Mouse (Mus musculus) frontal cortex, postnatal 25 days (tissue): ENCODE measurements around the gene A3galt2.

Source experiments
- DNase-seq, 2 experiments: peaks; one replicate each; pipeline ENCODE4 v3.0.0; 2022; ENCODE audit warnings: low spot score in 2 of 2

A3galt2 gene

DNA sequence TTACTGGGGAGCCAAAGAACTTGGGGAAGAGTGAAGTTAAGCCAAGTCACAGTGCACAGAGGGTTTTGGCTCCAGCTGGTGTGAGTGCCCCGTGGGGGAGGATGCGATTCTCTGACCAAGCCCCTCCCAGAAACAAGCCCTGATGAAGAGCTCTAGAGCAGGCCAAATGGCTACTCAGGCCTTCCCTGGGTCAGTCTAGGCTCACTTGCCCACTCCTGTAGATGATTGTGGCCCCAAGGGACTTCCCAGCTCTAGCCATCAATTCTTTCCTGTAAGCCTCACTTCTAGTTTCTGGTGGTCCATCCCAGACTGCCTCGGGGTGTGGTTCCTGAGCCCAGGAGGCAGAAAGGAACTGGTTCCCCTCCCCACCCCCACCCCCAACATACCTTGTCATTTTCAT is at the start of gene A3galt2:
Gene A3galt2, plus strand, starts transcription at position 301 of the 400 bp plus-strand sequence.
- DNase-seq = no peak

DNA sequence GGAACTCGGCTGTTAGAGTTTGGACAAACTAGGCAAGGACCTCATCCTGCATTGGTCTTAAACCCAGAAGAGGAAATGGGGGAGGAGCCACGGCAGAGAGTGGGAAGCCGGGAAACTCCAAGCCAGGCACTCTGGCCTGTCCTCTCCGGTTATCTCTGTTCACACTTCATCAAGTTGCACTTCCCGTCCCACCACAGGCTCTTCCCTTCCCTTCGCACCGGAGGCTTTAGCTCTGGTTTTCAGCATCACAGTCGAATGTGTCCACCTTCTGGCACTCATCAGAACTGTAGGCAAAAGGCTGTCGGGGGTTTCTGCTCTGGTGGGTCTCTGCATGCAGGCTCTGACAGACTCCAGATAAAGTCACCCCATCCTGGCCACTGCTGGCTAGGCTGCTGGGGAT is 48.5 kb upstream of the A3galt2 start:
- DNase-seq = no peak

DNA sequence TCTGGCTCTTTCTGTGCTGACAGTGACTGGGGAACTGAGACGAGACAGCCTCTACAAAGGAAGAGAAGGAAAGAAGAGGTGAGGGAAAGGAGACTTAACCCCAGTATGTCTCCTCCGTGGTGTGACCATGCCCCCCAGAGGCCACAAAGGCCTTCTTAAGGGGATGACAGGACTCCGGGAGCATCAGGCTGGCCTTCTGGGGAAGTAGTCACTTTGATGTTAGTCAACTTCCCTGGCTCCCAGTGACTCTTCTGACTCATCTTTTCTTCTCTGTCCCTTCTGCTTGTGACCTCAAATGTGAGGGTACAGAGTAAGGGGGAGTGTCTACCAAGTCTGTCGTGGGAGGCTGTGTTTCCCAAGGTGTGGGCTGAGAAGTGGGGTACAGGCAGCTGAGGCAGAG is 47.8 kb upstream of the A3galt2 start:
- no peak for DNase-seq

DNA sequence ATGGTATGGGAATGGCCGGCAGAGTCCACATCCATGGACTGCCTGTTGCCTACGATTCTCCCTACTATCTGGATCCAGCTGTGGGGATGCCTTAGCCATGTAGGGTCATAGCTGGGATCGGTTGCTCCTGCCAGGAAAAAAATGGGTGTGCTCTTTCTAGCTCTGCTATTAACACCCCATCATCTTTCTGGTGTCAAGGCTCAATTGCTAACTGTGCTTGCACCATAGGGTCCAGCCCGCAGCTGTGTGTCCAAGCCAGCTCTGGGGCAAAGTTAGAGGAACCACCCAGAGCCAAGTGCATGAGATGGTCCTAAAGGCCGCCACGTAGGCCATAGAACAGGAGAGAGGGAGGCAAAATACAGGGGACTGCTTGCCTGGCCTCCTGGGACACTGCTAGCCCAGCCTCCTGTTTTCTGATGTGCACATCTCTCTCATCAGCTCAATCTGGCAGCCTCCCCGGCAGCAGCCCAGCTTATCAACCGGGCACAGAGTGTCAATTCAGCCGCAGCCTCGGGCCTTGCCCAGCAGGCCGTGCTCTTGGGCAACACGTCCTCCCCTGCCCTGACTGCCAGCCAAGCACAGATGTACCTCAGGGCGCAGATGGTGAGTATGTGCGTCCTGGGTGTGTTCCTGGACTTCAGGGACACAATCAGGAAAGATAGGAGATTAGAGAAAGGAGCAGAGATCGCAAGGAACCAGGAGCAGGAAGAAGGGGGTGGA is 45.9 kb upstream of the A3galt2 start:
- DNase-seq = no peak

DNA sequence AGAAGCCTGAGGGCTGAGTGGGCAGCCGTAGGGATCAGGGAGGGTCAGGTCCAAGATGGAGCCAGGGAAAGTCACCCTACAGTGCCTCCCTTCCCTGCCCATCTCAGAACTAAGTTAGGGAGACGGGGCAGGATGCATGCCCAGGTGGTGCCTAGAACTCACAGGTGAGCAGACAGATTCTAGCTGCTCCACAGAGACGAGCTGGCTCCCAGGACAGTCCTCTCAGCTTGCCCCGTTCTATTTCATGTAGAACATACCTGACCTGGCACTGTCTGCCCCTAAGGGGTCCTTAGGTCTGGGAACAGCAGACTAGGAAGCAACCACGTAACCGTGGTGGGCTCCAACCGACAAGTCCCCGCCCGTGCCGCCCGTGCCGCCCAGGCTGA is 45.4 kb upstream of the A3galt2 start:
- no peak for DNase-seq

DNA sequence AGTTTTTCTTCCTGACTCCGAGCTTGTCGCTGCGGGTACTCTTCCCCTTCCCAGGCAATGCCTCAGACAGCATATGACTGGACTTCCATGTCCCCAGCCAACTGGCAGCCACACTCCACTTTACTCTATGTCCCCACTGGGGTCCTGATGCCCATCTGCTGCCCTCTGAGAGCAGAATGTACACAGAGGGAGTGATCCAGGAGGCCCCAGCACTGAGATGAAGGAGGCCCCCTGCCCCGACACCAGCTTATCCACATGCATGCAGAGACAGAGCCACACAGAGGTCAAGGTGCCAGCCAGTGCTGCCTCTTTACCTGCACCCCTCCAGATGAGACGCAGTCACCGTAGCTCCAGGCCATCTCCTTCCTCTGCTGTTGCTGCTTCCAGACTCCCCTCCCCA is 44.9 kb upstream of the A3galt2 start:
- no peak for DNase-seq

DNA sequence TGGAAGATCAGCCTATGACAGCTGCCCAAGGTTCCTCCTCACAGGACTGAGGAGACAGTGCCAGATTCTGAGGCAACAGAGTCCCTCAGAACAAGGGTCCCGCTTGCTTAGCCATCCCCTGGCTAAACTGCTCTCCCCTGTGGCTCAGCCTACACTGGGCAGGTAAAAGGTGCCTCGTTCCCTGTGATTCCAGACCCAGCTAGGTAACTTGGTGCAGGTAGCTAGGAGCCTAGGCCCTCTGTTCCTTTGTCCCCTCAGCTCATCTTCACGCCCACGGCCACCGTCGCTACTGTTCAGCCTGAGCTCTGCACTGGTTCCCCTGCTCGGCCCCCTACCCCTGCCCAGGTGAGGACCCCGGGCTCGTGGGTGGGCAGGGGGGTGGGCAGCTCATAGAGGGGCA is 44.4 kb upstream of the A3galt2 start:
- DNase-seq = no peak

DNA sequence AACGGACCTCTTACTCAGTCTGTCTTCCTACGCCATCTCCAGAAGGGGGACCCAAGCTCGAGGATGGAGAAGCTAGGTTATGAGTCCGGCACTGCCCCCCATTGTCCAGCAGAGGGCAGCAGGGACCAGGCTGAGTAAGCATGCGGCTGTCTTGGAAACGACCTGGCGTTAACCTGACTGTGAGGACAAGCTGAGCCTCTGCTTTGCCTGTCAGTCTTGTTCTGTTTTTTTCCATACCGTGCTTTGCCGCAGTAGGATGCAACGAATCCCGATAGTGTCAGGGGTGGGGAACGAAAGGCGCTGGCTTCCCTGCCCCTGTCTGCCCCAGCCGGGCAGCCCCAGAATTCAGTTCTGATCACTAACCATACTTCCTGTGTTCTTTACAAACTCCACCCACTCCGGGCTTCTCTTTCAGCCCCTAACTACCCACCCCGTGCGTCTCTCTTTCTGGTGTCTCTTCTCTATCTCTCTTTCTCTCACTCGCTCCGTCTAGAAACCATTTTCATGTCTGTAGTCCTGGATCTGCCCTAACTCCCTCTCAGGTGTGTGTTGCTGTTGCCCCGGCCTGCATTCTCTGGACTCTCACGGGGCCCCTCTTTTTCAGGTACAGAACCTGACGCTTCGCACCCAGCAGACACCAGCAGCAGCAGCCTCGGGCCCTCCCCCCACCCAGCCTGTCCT is 43.6 kb upstream of the A3galt2 start:
- DNase-seq = peak; percentile 88 to 94

DNA sequence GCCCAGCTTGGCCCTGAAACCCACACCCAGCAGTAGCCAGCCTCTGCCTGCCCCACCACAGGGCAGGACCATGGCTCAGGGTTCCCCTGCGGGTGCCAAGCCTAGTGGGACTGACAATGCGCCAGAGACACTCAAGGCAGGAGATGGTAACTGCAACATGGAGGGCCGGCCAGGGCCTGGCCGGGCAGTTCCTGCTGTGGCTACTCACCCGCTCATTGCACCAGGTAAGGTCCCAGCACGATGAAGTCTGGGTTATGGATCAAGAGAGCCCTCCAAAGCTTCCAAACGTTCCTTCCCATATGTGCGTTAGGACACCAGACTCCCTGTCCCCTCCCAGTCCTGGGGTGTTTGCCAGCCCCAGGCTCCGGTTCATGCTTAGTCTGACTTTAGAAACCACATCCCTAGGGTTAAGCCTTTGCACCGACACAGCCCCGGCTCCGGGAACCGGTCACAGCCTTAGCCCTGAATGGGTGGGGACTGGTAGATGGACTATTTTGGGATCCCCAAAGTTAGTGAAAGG is 43.0 kb upstream of the A3galt2 start:
- DNase-seq = no peak

DNA sequence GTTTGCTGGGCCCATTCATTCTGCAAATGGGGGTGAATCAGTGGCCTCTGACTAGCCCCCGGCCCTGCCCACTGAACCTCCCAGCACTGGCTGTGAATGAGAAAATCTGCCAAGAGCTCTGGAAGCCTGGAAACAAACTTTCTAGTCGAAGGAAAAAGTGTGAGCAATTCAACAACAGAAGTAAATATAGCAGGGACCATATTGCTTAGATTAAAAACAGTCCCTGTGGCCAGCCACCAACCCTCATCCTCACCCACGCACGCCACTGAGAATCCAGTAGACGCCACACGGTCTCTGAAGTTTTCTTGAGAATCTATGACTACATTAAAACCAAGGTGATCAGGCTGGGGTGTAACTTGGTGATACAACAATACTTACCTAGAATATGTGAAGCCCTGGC is 42.2 kb upstream of the A3galt2 start:
- DNase-seq = no peak

DNA sequence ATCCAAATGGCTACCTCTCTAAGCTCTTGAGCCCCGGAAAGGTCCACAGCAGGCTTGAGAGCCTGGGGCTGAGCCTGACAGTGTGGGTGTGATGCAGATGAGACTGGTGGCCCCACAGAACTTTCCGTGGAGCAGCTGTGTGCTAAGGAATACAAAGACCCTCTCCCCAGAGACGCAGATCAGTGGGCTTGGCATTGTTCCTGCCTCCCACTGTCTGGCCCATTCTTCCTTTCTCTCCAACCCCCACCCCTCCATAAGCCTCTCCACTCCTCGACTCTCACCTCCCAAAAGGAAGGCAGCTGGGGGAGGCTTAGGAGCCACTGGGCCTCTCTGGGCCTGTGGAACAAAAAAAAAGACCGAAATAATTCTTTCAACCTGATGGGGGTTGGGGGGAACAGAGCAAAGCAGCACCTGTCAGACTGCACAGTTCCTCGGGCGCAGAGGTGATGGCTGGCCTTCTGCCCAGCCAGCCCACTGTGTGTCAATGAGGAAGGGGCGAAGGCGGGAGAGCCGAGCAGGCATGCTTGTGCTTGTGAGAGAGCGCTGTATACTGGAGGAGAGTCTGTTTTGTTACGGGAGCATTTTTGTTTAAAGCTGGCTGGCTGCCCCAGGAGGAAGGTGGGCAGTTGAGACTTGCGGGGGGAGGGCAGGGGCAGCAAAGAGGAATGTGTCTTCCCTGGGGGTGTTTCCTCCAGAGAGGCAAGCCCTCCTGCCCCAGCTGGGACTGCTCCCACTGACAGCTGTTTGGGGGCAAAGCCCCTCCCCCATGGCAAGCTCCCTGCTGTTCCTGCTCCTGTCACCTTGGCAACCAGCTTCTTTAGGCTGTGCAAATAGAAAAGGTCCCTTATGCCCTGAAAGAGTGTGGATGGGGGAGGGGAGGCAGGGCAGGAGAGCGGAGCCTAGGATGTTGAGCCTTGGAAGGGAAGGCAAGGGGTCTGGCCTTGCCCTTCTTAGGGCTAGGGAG is 39.6 kb upstream of the A3galt2 start:
- no peak for DNase-seq

DNA sequence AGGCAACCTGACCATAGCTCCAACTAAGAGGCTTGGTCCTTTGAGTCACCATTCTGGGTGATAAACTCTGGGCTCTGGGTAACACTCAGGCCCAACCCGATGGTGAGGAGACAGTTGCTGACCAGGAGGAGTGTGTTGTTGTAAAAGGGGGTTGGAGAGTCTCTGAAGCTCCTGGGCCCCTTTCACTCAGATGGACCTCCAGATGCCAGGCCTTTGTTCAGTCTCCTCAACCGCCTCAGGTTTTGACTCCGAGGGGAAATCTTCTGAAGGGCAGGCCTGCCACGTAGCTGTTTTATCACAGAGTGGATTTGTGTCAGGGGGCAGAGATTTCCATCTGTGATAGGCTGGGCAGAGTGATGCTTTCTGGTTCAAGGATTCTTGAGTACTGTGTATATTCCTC is 38.9 kb upstream of the A3galt2 start:
- no peak for DNase-seq

DNA sequence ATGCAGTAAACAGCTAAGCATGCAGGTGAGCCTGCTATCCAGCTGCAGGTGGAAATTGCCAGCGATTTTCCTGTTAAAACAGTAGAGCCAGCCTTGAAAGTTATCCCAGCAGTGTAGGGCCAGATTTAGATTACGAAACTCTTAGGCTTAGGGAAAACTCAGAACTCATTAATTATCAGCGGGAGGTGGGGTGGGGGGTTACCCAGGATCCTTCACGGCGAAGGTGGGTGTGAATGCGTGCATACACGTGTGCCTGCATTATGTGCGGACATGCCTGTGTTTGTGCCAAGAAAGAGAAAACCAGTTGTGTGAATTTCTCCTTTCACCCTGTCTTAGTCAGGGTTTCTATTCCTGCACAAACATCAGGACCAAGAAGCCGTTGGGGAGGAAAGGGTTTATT is 38.4 kb upstream of the A3galt2 start:
- no peak for DNase-seq

DNA sequence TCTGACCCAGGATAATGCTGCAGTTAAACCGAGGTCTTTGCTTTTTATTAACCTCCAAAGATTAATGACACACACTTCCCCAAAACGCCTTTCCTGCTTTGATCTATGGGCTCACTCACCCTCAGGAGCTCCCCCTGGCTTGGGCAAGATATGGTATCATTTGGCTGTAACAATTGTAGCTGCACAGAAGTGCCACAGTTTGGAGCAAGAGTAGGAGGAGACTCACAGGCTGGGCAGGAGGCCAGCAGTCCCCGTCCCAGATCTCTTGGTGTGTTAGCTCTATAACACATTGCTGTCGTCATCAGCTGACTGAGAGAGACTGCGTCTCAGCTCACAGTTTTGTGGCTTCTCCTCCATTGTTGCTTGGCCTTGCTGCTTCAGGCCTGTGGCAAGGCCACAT is 35.1 kb upstream of the A3galt2 start:
- no peak for DNase-seq

DNA sequence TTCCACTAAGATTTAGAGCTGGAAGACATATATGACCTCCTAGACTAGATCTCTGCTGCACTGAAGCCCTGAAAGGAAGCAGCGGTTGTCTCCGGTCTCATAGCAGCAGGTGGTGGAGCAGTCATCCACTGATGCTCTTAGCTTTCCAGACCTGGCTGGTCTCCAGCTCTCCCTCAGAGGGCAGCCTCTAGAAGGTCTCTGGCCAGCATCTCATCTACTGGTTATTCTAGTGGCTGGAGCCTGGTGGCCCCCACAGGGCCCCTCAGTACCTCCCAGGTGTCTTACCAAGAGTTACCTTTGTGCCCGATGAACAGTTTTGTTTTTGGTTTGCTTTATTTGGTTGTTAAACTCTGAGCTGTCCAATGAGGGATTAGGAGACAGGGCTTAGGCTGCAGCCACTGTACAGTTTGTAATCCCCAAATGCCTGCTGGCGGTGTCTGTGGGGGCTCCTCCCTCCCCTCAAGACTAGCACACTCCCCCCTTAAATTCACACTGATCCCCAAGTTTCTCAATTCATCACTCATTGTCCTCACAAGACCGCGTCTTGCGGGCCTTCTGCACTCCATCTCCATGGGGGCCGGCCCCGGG is 34.0 kb upstream of the A3galt2 start:
- DNase-seq = no peak

DNA sequence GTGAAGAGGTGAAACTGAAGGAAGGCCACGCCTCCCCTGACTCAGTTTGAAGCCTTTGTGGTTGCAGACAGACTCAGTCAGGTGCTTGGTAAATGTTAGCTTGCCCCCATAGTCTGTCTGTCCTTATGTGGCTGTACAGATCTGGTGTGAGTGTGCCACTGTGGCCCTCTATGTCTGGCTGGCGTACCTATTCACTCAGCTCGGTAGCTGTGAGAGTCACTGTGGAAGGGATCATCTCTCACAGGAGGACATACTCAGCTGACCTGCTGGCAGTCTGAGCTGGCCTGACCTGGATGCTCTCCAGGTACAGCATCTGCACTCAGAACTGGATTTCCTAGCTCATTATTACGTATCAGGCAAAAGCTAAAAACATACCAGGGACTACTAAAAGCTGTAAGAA is 33.4 kb upstream of the A3galt2 start:
- no peak for DNase-seq

DNA sequence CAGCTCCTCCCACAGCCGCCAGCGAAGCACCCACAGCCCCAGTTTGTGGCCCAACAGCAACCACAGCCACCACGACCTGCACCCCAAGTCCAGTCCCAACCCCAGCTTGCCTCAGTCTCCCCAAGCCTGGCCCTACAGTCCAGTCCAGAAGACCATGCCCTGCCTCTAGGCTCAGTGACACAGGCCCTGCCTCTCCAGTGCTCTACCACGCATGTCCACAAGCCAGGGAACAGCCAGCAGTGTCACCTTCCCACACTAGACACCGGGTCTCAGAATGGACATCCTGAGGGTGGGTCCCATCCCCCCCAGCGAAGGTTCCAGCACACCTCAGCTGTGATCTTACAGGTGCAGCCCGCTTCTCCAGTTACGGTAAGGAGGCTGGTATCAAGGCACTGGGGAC is 32.2 kb upstream of the A3galt2 start:
- no peak for DNase-seq

DNA sequence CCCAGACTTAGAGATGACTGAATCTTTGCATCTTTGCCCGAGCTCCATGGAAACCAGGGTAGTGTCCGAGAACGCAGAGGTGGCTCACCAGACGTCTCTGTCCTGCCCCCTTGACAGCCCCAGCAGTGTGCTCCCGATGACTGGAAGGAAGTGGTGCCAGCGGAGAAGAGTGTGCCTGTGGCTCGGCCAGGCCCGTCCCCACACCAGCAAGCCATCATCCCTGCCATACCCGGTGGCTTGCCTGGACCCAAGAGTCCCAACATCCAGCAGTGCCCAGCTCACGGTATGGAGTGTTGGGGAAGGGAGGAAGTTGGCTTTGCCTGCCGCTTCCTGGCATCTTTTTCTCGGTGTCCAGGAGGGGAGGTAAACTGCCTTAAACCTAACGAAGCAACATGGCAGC is 31.7 kb upstream of the A3galt2 start:
- no peak for DNase-seq

DNA sequence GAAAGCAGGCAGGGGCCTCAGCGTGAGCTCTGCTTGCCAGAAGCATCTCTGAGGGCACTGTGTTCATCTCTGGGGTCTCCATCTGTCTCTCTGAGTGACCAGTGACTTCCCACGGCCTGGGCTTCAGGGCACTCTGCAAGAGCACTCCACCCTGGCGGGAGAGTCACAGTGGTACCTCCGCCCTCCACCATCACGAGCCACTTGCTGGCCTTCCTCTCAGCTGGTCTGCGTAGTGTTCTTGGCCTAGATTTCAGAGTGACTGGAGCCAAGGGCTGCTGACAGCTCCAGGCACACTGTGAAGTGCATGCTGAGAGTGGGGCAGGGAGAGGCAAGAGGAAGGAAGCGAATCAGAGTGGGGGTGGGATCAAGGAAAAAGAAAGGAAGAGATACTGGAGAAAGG is 31.1 kb upstream of the A3galt2 start:
- DNase-seq = no peak

DNA sequence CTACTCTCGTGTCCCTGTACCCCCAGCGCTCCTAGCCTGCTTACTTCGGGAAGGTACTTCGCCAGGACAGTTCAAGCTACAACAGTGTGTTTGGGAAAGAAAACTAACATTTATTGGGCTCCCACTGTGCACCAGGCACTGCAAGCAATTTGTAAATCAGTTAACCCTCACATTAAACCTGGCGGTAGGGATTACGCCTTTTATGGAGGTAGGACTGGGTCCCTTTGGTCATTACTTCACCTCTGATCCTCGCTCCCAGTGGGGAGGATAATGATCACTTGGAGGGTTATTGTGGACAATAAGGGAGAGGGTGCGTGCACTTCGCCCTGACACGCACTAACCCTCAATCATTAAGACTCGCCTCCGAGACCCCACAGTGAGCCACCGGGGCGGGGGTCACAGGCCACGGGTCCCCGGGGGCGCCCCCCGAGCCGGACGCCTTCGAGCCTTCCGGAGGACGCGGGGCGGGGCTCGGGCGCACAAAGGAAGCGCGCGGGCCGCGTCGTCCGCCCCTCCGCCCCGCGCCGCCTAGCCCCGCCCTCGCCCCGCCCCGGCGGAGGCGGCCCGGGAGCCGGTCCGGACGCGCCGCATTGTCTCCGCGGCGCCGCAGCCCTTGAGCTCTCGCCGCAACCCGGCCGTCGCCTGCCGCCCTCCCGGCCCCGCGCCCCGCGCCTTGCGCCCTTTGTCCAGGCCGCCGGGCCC is 28.0 kb upstream of the A3galt2 start:
- peak; percentile 63 to 64 for DNase-seq

DNA sequence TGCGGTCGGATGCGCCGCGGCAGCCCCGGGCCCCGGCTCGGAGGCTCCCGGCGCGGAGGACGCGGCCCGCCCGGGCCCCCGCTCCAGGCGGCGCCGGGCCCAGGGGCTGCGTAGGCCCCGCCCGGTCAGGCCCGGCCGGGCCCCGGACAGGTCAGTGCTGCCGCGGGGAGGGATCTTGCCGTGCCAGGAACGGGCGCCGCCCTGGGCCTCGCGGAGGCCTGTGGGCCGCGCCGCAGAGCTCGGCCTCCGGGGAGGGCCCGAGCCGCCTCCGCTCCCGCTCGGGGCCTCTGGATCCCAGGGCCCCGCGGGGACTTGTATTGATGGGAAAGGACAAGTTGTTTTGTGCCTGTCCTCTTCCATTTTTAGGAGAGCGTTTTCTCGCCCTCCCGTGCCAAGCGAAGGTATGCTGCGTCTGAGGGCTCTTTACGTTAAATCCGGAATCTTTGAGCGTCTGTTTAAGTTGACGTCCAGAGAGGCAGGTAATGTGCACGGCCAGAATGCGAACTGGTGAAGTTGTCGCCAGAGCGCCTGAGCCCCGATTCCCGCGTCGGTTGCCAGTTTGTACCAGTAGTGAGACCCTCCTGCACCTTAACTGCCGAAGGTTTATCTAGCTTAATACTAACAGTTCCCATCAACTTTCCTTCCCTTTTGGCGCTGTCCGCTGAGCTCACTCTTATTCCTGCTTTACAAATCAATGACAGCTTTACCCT is 27.3 kb upstream of the A3galt2 start:
- no peak for DNase-seq
